Mouse (Mus musculus) lung, adult 2 months (tissue): Measurements from ENCODE around the gene Phactr1. TPM values are rescaled to one million over a fixed set of nuclear protein-coding genes. Genes with fewer than 3 reads are reported as not detected.

Experiments used
- DNase-seq: peaks from one replicate; pipeline ENCODE4 v3.0.0; 2022
- H3K4me1 ChIP-seq: fragments of 200-500 bp; 2 replicates; pipeline ENCODE4 v1.6.1; 2011; ENCODE audit warnings: low read length; ENCODE audit not compliant: control insufficient read depth, insufficient read depth
- H3K4me3 ChIP-seq: fragments of 200-500 bp; replicated peaks from 2 replicates; pipeline ENCODE3; 2011; ENCODE audit warnings: low read depth, mild to moderate bottlenecking, control low read depth, low read length; ENCODE audit errors: extremely low read depth
- CTCF ChIP-seq: fragments of 200-500 bp; IDR thresholded peaks from 2 replicates; pipeline ENCODE4 v1.5.1; 2011; ENCODE audit warnings: mild to moderate bottlenecking, low read length, control low read depth; ENCODE audit not compliant: insufficient read depth
- POLR2A ChIP-seq: fragments of 200-500 bp; IDR thresholded peaks from 2 replicates; pipeline ENCODE4 v1.6.1; 2011; ENCODE audit warnings: low read depth, mild to moderate bottlenecking, control low read depth, low read length, borderline replicate concordance; ENCODE audit errors: extremely low read depth
- WGBS: fragments of 180-500 bp; shearing (Covaris S2); methylation state at CpG from one replicate; pipeline ENCODE4 v1.1.7; 2018; 5-methylcytosine and 5-hydroxymethylcytosine counted together
- polyA plus RNA-seq: library from polyadenylated mRNA; depleted of rRNA; stranded (reverse); fragments of >200 nt; gene quantifications from 2 replicates; pipeline ENCODE4 v1.2.3, GENCODE M21; 2012

The Phactr1 gene
- polyA plus RNA-seq, 1 experiment, result 40.7 TPM

- no peak for DNase-seq
- H3K4me1 ChIP-seq, result peaks cover 2% of the 10 kb centered on the region; the same call in 1 of the 2 replicates
- no peak for TF ChIP-seq POLR2A
- TF ChIP-seq CTCF, result no peak
- 70% methylated on average over 5 of the region's 5 CpGs for WGBS
- no peak overlapping the region for H3K4me3 ChIP-seq
Observed at GRCm38 (mm10) chr13:42976967-42977366, 296.5 kb downstream of the Phactr1 start.

DNA sequence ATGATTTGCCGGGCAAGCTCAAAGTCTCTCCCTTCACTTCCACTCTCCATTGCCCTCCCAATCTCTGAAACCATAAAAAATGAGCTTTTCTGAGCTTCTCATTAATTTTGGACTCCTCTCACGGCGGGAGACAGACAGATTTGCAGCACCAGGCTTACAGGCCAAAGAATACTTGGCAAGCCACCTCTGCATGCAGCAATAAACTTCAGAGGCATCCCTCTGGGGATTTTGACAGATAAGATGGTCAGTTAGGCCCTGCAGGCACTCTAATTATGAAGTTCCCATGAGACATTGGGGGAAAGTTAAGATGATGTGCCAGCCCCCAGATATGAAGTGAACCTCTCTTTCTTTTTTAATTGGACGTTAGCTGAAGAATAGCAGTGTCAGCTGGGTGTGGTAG, 300.2 kb downstream of the Phactr1 start:
- 72% methylated on average over 4 of the region's 4 CpGs for WGBS
- H3K4me1 ChIP-seq, result no peaks in the 10 kb centered on the region; the same call in 1 of the 2 replicates
- no peak overlapping the region for H3K4me3 ChIP-seq
- DNase-seq, result no peak
- TF ChIP-seq CTCF (no peak), POLR2A (no peak)

GRCm38 (mm10) chr13:42982646-42983045, 302.2 kb downstream of the Phactr1 start:
- no peak for TF ChIP-seq POLR2A
- TF ChIP-seq CTCF, result no peak
- Histone ChIP-seq H3K4me1 (no peaks in the 10 kb centered on the region), H3K4me3 (no peak overlapping the region)
- WGBS, result 80% methylated on average over 9 of the region's 9 CpGs
- no peak for DNase-seq

- WGBS, result 81% methylated on average over 7 of the region's 7 CpGs
- Histone ChIP-seq H3K4me1 (peaks cover 2% of the 10 kb centered on the region; the same call in 1 of the 2 replicates), H3K4me3 (no peak overlapping the region)
- TF ChIP-seq CTCF (no peak), POLR2A (no peak)
- DNase-seq, result no peak
Observed at GRCm38 (mm10) chr13:42985806-42986205, 305.4 kb downstream of the Phactr1 start.

GRCm38 (mm10) chr13:42987931-42988579, 307.6 kb downstream of the Phactr1 start:
- Histone ChIP-seq H3K4me3 (no peak overlapping the region), H3K4me1 (peaks cover 2% of the 10 kb centered on the region; the same call in 1 of the 2 replicates)
- no peak for DNase-seq
- 45% methylated on average over 5 of the region's 5 CpGs for WGBS
- TF ChIP-seq CTCF (no peak), POLR2A (no peak)

DNA sequence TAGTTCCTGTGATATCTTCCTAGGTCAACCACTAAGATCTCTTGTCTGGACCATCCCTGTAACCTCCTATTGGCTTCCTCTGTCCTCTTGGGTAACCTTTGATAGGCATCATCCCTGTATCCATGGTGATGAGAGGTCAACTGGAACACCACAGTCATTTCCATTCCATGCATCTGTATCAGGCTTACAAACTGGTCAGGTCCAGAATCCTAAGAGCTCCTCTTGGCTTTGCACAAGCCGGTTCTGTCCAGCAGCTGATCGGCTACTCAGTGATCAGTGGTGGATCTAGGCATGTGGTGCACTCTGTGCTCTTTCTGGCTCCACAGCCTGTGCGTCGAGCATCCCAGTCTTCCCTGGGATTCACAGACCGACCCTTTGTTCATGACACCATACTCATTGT, 309.1 kb downstream of the Phactr1 start:
- DNase-seq, result no peak
- TF ChIP-seq POLR2A (no peak), CTCF (no peak)
- Histone ChIP-seq H3K4me1 (peaks cover 4% of the 10 kb centered on the region; the same call in 1 of the 2 replicates), H3K4me3 (no peak overlapping the region)
- 98% methylated on average over 5 of the region's 5 CpGs for WGBS

GRCm38 (mm10) chr13:42990051-42990450, 309.6 kb downstream of the Phactr1 start:
- no peak overlapping the region for H3K4me3 ChIP-seq
- 90% methylated on average over 3 of the region's 3 CpGs for WGBS
- TF ChIP-seq CTCF (no peak), POLR2A (no peak)
- no peak for DNase-seq
- peaks cover 5% of the 10 kb centered on the region; the same call in 1 of the 2 replicates for H3K4me1 ChIP-seq

DNA sequence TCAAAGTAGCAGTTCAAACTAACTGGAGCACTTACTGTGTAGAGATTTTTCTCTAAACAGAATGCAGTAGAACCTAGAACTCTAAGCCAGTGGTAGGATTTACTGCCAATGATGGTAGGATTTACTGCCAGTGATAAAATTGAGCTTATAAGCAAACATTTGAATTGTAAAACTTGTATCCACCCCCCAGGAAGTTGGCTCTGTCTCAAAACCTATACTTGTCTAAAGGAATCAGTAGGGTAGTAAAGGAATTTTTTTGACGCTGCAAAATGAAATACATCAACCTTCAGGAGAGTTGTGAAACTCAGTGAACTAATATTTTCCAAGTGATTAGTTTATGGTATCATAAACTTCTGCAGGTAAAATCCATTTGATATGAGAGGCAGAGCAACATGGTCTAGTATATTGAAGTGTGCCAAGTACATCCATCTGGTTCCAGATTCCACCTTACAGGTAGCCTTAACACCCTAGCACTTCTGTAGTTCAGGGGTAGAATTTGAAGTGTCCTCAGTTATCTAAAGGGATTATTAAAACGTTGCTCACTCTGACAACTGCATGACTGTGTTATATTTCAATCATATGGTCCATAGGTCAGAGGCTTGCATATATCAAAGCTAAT, 310.2 kb downstream of the Phactr1 start:
- WGBS, result 63% methylated on average over 2 of the region's 2 CpGs
- peaks cover 5% of the 10 kb centered on the region; the same call in 1 of the 2 replicates for H3K4me1 ChIP-seq
- H3K4me3 ChIP-seq, result no peak overlapping the region
- no peak for DNase-seq
- no peak for TF ChIP-seq POLR2A

- Histone ChIP-seq H3K4me3 (no peak overlapping the region), H3K4me1 (peaks cover 5% of the 10 kb centered on the region; the same call in 1 of the 2 replicates)
- TF ChIP-seq POLR2A (no peak), CTCF (no peak)
- WGBS, result 86% methylated on average over 3 of the region's 3 CpGs
- no peak for DNase-seq
Observed at GRCm38 (mm10) chr13:42991164-42991563, 310.7 kb downstream of the Phactr1 start.

- no peak for TF ChIP-seq POLR2A
- no peak for TF ChIP-seq CTCF
- Histone ChIP-seq H3K4me1 (peaks cover 5% of the 10 kb centered on the region; the same call in 1 of the 2 replicates), H3K4me3 (no peak overlapping the region)
- no peak for DNase-seq
- WGBS, result 92% methylated on average over 4 of the region's 4 CpGs
Observed at GRCm38 (mm10) chr13:42992306-42992705, 311.9 kb downstream of the Phactr1 start.

DNA sequence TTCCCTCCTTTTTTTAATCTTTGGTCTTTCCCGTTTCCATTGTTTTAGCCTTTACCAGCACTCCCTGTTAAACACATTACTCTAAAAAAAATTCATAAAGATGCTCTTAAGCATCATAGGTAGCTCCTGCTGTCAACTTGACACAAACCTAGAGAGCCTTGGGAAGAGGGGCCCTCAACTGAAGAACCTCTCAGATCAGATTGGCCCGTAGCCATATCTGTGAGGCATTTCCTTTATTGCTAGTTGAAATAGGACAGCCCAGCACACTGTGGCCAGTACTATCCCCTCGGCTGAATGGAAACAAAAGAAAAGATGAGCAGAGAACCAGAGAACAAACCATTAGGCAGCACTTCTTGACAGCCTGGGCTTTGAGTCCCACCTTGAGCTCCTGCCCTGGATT, 313.9 kb downstream of the Phactr1 start:
- TF ChIP-seq POLR2A (no peak), CTCF (no peak)
- no peak for DNase-seq
- 46% methylated on average over 3 of the region's 3 CpGs for WGBS
- peaks cover 3% of the 10 kb centered on the region; the same call in 1 of the 2 replicates for H3K4me1 ChIP-seq
- H3K4me3 ChIP-seq, result no peak overlapping the region
